Mouse (Mus musculus) midbrain, embryonic 12.5 days (tissue): Measurements from ENCODE around the gene Lmod3. TPM values are rescaled to one million over a fixed set of nuclear protein-coding genes. Genes with fewer than 3 reads are reported as not detected.

ENCODE experiments used
- ATAC-seq: fragments of 200-750 bp; cut with Nextera tagmentation; 2 replicates; pipeline ENCODE4 v1.8.0; 2017; ENCODE audit warnings: low read depth, moderate TSS enrichment, moderate library complexity; ENCODE audit not compliant: low FRiP score
- H3K27ac ChIP-seq: fragments of 300-500 bp; sonication (generic); replicated peaks from 2 replicates; pipeline ENCODE4 v1.5.1; 2016; ENCODE audit warnings: mild to moderate bottlenecking
- H3K27me3 ChIP-seq: fragments of 300-500 bp; sonication (generic); 2 replicates; pipeline ENCODE4 v1.6.1; 2016; ENCODE audit warnings: mild to moderate bottlenecking
- H3K36me3 ChIP-seq: fragments of 300-500 bp; sonication (generic); 2 replicates; pipeline ENCODE4 v1.6.1; 2016
- H3K4me1 ChIP-seq: fragments of 300-500 bp; sonication (generic); 2 replicates; pipeline ENCODE4 v1.6.1; 2016
- H3K4me2 ChIP-seq: fragments of 300-500 bp; sonication (generic); replicated peaks from 2 replicates; pipeline ENCODE4 v1.6.1; 2016; ENCODE audit warnings: mild to moderate bottlenecking, moderate library complexity
- H3K4me3 ChIP-seq: fragments of 300-500 bp; sonication (generic); 2 replicates; pipeline ENCODE4 v1.5.1; 2016; ENCODE audit warnings: mild to moderate bottlenecking
- H3K9ac ChIP-seq: fragments of 300-500 bp; sonication (generic); replicated peaks from 2 replicates; pipeline ENCODE4 v1.6.1; 2016; ENCODE audit warnings: mild to moderate bottlenecking, moderate library complexity
- H3K9me3 ChIP-seq: fragments of 300-500 bp; sonication (generic); 2 replicates; pipeline ENCODE4 v1.6.1; 2016; ENCODE audit warnings: mild to moderate bottlenecking
- WGBS: fragments of 180-500 bp; shearing (Covaris S2); methylation state at CpG from one replicate; pipeline ENCODE4 v1.1.7; 2016; 5-methylcytosine and 5-hydroxymethylcytosine counted together
- polyA plus RNA-seq: library from polyadenylated mRNA; unstranded; fragments of >200 nt; fragmentation: Nextera tagmentation; extraction: Ambion mirVana; gene quantifications from 2 replicates; pipeline ENCODE4 v1.2.1, GENCODE M21; 2016

Gene Lmod3
- polyA plus RNA-seq, 1 experiment from 2014 or later = not detected

DNA sequence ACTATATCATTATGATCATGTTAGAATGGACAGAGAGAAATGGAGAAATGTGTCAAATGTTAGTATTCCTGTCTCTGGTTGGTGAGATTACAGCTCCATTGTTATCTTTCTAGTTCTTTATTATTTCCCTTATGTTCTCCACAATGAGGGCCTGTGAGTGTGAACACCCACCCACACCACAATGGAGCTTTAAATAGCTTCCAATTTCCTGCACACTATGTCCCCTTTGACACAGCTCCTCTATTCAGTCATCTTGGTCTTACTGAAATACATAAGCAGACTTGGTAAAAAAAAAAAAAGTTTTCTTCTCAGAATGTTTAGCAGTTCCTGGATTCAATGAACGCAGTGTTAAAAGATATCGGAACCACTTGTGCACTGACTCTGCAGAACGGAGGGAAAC lies 38.1 kb upstream of the Lmod3 start:
- Histone ChIP-seq H3K27me3 (no peaks in the 10 kb centered on the region), H3K36me3 (peaks cover 62% of the 10 kb centered on the region), H3K4me3 (no peak overlapping the region), H3K9ac (no peak overlapping the region), H3K9me3 (no peaks in the 10 kb centered on the region), H3K4me1 (peaks cover 9% of the 10 kb centered on the region; the same call in 1 of the 2 replicates), H3K4me2 (no peak overlapping the region), H3K27ac (no peak overlapping the region)
- ATAC-seq = no peak
- 75% methylated on average over 3 of the region's 3 CpGs for WGBS

DNA sequence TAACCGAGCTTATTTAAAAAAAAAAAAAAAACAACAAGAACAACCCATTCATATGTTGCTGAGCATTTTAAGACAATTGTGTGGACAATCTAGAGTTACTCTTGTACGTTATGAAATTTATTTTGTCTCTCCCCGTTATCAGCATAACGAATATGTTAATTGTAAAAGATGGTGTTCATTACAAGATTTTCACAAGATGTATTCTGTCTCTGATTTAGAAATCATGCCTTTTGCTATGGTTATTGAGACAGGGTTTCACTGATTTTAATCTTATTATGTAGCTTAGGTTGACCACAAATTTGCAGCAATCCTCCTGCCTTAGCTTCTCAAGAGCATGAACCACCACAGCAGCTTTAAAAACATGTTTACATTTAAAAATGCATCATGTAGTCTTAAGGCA lies 37.3 kb upstream of the Lmod3 start:
- H3K4me3 ChIP-seq = no peak overlapping the region
- H3K36me3 ChIP-seq = peaks cover 54% of the 10 kb centered on the region
- peaks cover 9% of the 10 kb centered on the region; the same call in 1 of the 2 replicates for H3K4me1 ChIP-seq
- no peaks in the 10 kb centered on the region for H3K9me3 ChIP-seq
- no peak overlapping the region for H3K9ac ChIP-seq
- 92% methylated on average over 4 of the region's 4 CpGs for WGBS
- no peak overlapping the region for H3K4me2 ChIP-seq
- no peaks in the 10 kb centered on the region for H3K27me3 ChIP-seq
- no peak overlapping the region for H3K27ac ChIP-seq
- no peak for ATAC-seq

DNA sequence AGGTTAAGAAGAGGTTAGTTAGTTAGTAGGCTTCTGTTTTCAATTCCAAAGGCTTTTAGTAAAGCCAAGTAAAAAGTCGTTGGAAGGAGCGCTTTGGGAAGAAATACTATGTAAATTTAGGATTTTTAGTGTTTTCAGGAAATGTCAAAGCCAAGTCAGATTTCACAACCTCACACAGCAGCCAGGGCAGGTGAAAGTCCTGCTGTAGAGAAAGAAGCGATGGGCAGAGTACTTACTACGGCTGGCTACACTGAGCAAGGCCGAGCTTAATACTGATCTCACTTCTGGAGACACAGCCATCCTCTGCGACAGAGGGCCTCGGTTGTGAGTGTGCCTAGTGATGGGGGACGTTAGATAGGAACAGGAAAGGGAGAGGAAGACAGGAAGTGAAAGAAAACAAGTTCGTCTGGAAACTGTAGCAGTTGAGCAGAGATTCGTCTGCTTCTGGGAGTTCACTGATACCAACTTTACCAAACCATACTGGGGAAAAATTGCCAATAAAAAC lies 36.8 kb upstream of the Lmod3 start:
- H3K9me3 ChIP-seq = no peaks in the 10 kb centered on the region
- no peak overlapping the region for H3K4me2 ChIP-seq
- ATAC-seq = no peak
- peaks cover 9% of the 10 kb centered on the region; the same call in 1 of the 2 replicates for H3K4me1 ChIP-seq
- no peak overlapping the region for H3K27ac ChIP-seq
- no peak overlapping the region for H3K4me3 ChIP-seq
- H3K36me3 ChIP-seq = peaks cover 49% of the 10 kb centered on the region
- no peaks in the 10 kb centered on the region for H3K27me3 ChIP-seq
- WGBS = 76% methylated on average over 10 of the region's 10 CpGs
- no peak overlapping the region for H3K9ac ChIP-seq

DNA sequence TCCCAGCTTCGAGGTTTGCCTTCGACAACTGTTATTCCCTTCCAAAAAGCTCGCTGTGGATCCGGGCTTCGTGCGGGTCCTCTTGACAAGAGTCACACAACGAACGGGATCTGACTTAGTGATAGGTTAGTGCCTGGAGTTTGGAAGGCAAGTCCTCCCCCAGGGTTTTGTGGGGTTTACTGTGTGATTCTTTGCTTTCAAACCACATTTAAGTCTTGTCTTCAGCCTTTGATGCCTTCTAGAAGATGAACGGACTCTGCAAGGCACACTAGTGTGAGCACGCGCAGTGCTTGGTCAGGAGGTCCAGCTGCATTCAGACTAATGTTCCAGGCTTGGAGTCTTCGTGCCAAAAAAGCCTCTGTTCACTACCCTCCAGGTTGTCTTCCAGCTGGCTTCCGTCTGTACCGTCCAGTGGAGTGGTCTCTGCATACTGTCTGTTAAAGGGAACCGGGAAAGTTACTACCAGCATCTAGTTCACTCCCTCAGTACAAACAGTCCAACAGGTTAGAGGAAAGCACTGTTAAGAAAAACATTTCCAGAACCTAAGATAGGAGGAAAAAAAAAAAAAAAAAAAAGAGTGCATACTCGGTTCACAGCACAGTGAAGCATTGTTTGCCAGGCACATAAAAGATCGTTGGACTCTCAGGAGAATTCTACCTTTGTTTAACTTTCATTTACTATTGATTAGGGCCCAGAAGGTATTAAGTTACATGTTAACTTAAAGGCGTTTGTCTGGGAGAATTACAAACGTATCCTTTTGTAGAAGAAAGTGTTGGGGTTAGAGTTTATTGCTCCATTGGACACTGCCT lies 35.7 kb upstream of the Lmod3 start:
- H3K4me3 ChIP-seq = no peak overlapping the region
- no peak overlapping the region for H3K27ac ChIP-seq
- WGBS = 84% methylated on average over 19 of the region's 19 CpGs
- H3K27me3 ChIP-seq = no peaks in the 10 kb centered on the region
- no peaks in the 10 kb centered on the region for H3K9me3 ChIP-seq
- peaks cover 9% of the 10 kb centered on the region; the same call in 1 of the 2 replicates for H3K4me1 ChIP-seq
- no peak for ATAC-seq
- no peak overlapping the region for H3K9ac ChIP-seq
- no peak overlapping the region for H3K4me2 ChIP-seq
- H3K36me3 ChIP-seq = peaks cover 38% of the 10 kb centered on the region

DNA sequence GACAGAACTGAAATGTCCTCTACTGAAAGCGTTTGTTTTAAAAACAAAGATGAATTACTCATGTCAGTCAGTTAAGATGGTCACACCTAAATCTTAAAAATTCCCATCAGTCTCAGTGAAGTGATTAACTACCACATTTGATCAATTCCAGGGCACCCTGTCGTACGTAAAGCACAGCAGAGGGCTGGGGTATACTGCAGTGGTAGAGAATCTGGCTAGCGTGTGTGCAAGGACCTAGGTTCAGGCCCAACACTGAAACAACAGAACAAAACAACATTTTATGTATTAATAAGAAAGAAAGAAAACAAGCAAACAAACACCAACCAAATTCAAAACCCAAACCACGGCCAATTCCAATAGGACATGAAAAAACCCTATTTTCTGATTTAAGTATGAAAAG lies 33.8 kb upstream of the Lmod3 start:
- no peak overlapping the region for H3K4me3 ChIP-seq
- H3K9ac ChIP-seq = no peak overlapping the region
- no peaks in the 10 kb centered on the region for H3K9me3 ChIP-seq
- H3K27me3 ChIP-seq = no peaks in the 10 kb centered on the region
- WGBS = 96% methylated on average over 5 of the region's 5 CpGs
- no peak for ATAC-seq
- peaks cover 6% of the 10 kb centered on the region; the same call in 1 of the 2 replicates for H3K4me1 ChIP-seq
- peaks cover 19% of the 10 kb centered on the region for H3K36me3 ChIP-seq
- H3K4me2 ChIP-seq = no peak overlapping the region
- no peak overlapping the region for H3K27ac ChIP-seq

DNA sequence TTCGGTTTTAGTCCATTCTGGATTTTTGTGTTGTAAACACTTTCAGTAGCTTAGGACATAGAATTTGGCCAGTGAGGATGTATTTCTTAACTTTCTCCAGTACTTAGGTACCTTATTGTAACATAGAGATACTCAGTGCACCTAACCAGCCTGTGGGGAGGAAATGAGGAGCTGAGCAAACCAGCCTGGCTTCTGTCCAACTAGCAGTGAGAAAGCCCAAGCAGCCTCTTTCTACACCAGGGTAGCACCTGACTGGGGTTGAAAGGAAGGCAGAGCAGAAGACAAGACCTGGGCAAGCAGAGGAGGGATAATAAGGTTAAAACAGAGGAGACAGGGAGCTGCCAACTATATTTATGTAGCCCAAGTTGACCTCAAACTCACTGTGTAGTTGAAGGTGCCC lies 31.1 kb upstream of the Lmod3 start:
- H3K4me2 ChIP-seq = no peak overlapping the region
- no peak for ATAC-seq
- H3K4me3 ChIP-seq = no peak overlapping the region
- no peaks in the 10 kb centered on the region for H3K4me1 ChIP-seq
- H3K9ac ChIP-seq = no peak overlapping the region
- H3K27ac ChIP-seq = no peak overlapping the region
- peaks cover 18% of the 10 kb centered on the region for H3K36me3 ChIP-seq
- no peaks in the 10 kb centered on the region for H3K9me3 ChIP-seq
- WGBS = 100% methylated on average over 1 of the region's 1 CpGs
- H3K27me3 ChIP-seq = peaks cover 21% of the 10 kb centered on the region

DNA sequence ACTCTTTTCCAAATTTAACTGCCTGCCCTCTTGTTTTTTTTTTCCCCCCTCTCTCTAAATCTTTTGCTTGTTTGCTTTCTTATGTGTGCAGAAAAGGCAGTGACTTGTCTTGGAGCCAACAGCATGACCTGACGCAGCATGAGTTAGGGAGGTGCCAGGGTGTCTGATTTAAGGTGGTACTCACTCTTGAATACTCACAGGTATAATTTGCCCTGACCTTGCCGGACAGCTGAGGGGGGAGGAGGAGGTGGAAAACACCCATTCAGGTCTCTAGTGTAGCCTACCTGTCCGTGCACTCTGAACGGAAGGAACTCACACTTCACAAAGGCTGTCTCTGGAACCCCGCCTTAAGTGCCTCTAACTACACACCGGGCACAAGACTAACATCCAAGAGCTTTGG lies 26.3 kb upstream of the Lmod3 start:
- WGBS = 31% methylated on average over 6 of the region's 6 CpGs
- Histone ChIP-seq H3K36me3 (no peaks in the 10 kb centered on the region), H3K4me1 (peaks cover 14% of the 10 kb centered on the region), H3K9me3 (no peaks in the 10 kb centered on the region), H3K4me2 (no peak overlapping the region), H3K27me3 (peaks cover 31% of the 10 kb centered on the region), H3K27ac (no peak overlapping the region), H3K9ac (no peak overlapping the region), H3K4me3 (no peak overlapping the region)
- no peak for ATAC-seq

DNA sequence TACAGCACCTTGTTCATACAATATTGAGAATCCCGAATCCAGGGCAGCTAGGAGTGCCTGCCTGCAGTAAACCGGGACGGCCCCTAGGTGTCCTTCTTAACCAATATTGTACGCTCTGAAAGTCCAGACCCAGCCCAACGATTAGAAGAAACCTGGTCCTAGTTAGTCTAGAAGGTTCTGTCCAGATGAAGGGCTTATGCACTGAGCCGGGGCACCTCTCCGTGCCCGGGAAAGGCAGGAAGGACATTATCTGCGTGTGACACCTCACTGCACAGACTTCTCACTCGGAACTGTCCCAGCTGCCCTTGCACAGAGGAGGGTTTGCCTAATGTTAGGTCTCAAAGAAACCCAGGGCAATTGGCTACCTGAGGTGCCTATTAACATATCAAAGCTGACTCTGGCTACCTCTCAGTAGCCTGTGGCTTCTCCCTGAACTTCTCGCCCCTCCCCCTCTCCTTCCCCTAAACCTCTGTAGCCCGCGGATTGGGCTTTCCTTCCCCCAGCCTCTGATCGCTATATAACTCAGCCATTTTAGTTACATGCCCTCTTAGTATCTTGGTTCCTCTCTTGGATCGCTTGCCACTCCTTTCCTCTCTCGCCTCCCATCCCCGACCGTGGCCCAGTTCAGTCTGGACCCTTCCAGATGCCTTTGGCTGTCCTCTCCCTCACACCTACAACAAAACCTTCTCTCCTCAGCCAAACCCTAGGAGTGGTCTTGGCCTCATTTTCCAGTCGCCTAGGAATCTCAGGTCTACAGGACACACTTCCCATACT lies 25.6 kb upstream of the Lmod3 start:
- Histone ChIP-seq H3K4me2 (peak overlapping the region; percentile 45), H3K36me3 (no peaks in the 10 kb centered on the region), H3K9me3 (no peaks in the 10 kb centered on the region), H3K9ac (no peak overlapping the region), H3K4me1 (peaks cover 14% of the 10 kb centered on the region), H3K4me3 (no peak overlapping the region), H3K27me3 (peaks cover 31% of the 10 kb centered on the region), H3K27ac (no peak overlapping the region)
- peak; percentile 63 for ATAC-seq
- 2% methylated on average over 19 of the region's 19 CpGs for WGBS

DNA sequence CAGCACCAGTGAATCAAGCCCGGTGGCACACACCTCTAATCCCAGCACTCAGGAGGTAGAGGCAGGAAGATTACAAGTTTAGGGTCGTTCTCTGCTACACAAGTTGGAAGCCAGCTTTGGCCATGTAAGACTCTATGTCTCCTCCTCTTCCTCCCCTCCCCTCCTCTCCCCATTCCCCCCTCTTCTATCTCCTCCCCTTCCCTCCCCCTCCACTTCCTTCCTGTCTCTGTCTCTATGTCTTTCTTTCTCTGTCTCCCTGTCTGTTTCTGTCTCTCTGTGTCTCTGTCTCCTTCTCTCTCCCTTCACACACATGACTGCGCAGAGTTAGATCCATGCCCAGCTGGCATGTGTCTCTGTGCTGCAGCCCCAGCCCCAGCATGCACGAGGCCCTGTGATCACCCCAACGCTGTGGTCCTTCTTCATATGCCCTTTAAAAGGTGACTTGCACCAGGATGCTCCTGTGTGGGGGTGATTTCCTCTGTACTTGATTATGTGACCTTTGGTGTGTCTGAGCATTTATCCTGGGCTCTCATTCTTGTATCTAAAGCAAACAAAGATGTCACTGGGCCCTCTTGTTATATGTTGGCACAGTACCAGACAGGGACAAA lies 24.4 kb upstream of the Lmod3 start:
- Histone ChIP-seq H3K4me2 (no peak overlapping the region), H3K27ac (no peak overlapping the region), H3K9me3 (no peaks in the 10 kb centered on the region), H3K4me1 (peaks cover 14% of the 10 kb centered on the region), H3K9ac (no peak overlapping the region), H3K36me3 (no peaks in the 10 kb centered on the region), H3K4me3 (no peak overlapping the region), H3K27me3 (peaks cover 31% of the 10 kb centered on the region)
- 67% methylated on average over 5 of the region's 5 CpGs for WGBS
- no peak for ATAC-seq

DNA sequence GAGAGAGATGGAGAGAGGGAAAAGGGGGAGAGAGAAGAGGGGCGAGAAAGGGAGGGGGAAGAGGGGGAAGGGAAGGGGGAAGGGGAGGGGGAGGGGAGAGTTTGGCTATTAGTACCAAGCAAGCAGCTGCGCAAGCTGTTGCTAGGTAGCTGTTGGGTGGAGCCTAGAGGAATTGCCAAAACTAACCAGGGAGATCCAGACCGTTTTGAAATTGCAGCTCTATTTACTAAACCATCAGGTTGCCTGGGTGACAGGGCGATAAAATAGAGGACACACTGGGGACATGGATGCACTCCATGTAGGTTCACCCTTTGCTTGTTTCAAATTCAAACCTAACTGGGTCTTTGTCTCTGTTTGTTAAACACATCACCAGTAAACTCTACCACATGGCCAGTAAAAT lies 23.8 kb upstream of the Lmod3 start:
- Histone ChIP-seq H3K9me3 (no peaks in the 10 kb centered on the region), H3K4me2 (0 out of 2 replicates have a peak overlapping the region, but pooled peaks have one; percentile 11), H3K27me3 (peaks cover 31% of the 10 kb centered on the region), H3K27ac (no peak overlapping the region), H3K4me1 (peaks cover 14% of the 10 kb centered on the region), H3K9ac (no peak overlapping the region), H3K36me3 (no peaks in the 10 kb centered on the region), H3K4me3 (no peak overlapping the region)
- no peak for ATAC-seq
- WGBS = 21% methylated on average over 4 of the region's 4 CpGs

DNA sequence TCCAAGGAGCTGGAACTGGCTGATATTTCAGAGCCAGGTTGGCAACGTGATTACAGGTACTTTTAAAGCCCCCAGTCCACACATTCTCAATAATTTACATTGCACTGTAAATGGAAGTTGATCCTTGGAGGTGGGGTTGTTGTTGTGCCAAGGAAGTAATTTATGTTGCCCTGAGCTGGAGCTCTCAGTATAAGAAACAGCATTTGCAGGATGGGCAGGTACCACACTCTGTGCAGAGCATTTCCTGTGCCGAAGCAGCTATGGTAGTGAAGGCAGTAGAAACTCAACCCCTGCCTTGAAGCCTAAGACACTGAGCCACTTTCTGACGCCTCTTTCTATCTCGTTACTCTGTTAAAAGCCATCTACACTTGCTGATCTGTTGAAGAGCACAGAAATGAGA lies 23.2 kb upstream of the Lmod3 start:
- 62% methylated on average over 4 of the region's 4 CpGs for WGBS
- Histone ChIP-seq H3K9ac (no peak overlapping the region), H3K27me3 (peaks cover 30% of the 10 kb centered on the region), H3K4me1 (peaks cover 14% of the 10 kb centered on the region), H3K4me2 (no peak overlapping the region), H3K27ac (no peak overlapping the region), H3K36me3 (no peaks in the 10 kb centered on the region), H3K4me3 (no peak overlapping the region), H3K9me3 (no peaks in the 10 kb centered on the region)
- ATAC-seq = no peak

DNA sequence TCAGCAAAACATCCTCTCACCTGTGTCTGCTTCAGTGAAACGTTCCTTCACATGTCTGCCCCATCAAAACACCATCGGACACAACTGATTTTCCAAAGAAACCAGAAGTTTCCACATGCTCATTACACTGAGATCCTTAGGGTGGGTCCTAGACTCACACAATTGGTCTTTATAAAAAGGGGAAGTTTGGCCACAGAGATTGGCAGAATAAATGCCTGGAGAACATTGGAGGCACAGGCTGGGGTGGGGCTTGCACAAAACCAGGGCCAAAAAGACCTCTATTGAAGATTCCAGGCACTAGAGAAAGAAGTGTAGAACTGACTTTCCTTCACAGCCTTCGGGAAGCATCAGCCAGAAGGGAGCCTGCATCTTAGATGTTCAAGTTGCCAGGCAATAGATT lies 21.2 kb upstream of the Lmod3 start:
- 87% methylated on average over 3 of the region's 3 CpGs for WGBS
- Histone ChIP-seq H3K4me1 (peaks cover 17% of the 10 kb centered on the region), H3K27ac (no peak overlapping the region), H3K9ac (no peak overlapping the region), H3K36me3 (no peaks in the 10 kb centered on the region), H3K4me2 (no peak overlapping the region), H3K27me3 (peaks cover 10% of the 10 kb centered on the region), H3K4me3 (no peak overlapping the region), H3K9me3 (no peaks in the 10 kb centered on the region)
- no peak for ATAC-seq
